Mouse (Mus musculus) heart, postnatal 0 days (tissue): ENCODE measurements at regions not wholly inside any gene's neighbourhood (a gene's known extent, or its start where the extent isn't known, plus 50 kb on each side); places are given as distances from the start of the nearest gene placed in this dataset.

ENCODE experiments used
- ATAC-seq: fragments of 200-750 bp; cut with Nextera tagmentation; 2 replicates; pipeline ENCODE4 v1.8.0; 2017; ENCODE audit warnings: low read depth, moderate number of reproducible peaks, moderate library complexity; ENCODE audit not compliant: insufficient read depth
- DNase-seq: peaks from one replicate; pipeline ENCODE4 v3.0.0-alpha.2; 2016; ENCODE audit warnings: low spot score
- H3K27ac ChIP-seq: fragments of 300-500 bp; sonication (generic); 2 replicates; pipeline ENCODE4 v1.5.1; 2014; ENCODE audit warnings: low read depth, mild to moderate bottlenecking
- H3K27me3 ChIP-seq: fragments of 300-500 bp; sonication (generic); 2 replicates; pipeline ENCODE4 v1.6.1; 2014; ENCODE audit warnings: low read length, mixed read lengths; ENCODE audit not compliant: control insufficient read depth, insufficient read depth
- H3K36me3 ChIP-seq: fragments of 300-500 bp; sonication (generic); replicated peaks from 2 replicates; pipeline ENCODE4 v1.6.1; 2014; ENCODE audit warnings: low read length, mixed read lengths; ENCODE audit not compliant: control insufficient read depth, insufficient read depth
- H3K4me1 ChIP-seq: fragments of 300-500 bp; sonication (generic); 2 replicates; pipeline ENCODE4 v1.6.1; 2014; ENCODE audit warnings: antibody characterized with exemption; ENCODE audit not compliant: control insufficient read depth, insufficient read depth
- H3K4me2 ChIP-seq: fragments of 300-500 bp; sonication (generic); 2 replicates; pipeline ENCODE4 v1.6.1; 2014; ENCODE audit warnings: low read depth, mild to moderate bottlenecking, low read length, moderate library complexity
- H3K4me3 ChIP-seq: fragments of 300-500 bp; sonication (generic); 2 replicates; pipeline ENCODE4 v1.5.1; 2014; ENCODE audit warnings: low read depth, low read length
- H3K9ac ChIP-seq: fragments of 300-500 bp; sonication (generic); replicated peaks from 2 replicates; pipeline ENCODE4 v1.6.1; 2014; ENCODE audit warnings: low read depth, low read length, mixed read lengths
- H3K9me3 ChIP-seq: fragments of 300-500 bp; sonication (generic); replicated peaks from 2 replicates; pipeline ENCODE4 v1.6.1; 2016; ENCODE audit warnings: low read length; ENCODE audit not compliant: control insufficient read depth
- CTCF ChIP-seq: IDR thresholded peaks from 2 replicates; pipeline ENCODE4 v1.5.1; 2016; ENCODE audit warnings: antibody characterized with exemption, control low read depth, low read depth
- EP300 ChIP-seq: IDR thresholded peaks from 2 replicates; pipeline ENCODE4 v1.6.1; 2016; ENCODE audit warnings: antibody characterized with exemption, low read depth
- WGBS: fragments of 180-500 bp; shearing (Covaris S2); extraction: QIAGEN DNeasy Blood & Tissue Kit; methylation state at CpG from one replicate; pipeline ENCODE4 v1.1.7; 2014; 5-methylcytosine and 5-hydroxymethylcytosine counted together

GRCm38 (mm10) chr7:93424717-93425116 lies 345.1 kb downstream of the Fam181b start:
- no peaks in the 10 kb centered on the region for H3K9me3 ChIP-seq
- TF ChIP-seq CTCF (no peak), EP300 (no peak)
- H3K4me1 ChIP-seq, result no peaks in the 10 kb centered on the region
- no peaks in the 10 kb centered on the region for H3K36me3 ChIP-seq
- no peak overlapping the region for H3K4me2 ChIP-seq
- no peak overlapping the region for H3K4me3 ChIP-seq
- no peak overlapping the region for H3K27ac ChIP-seq
- no peak for ATAC-seq
- H3K27me3 ChIP-seq, result no peaks in the 10 kb centered on the region
- peak; percentile 32 for DNase-seq
- no peak overlapping the region for H3K9ac ChIP-seq

- H3K9ac ChIP-seq, result no peak overlapping the region
- H3K4me1 ChIP-seq, result no peaks in the 10 kb centered on the region
- no peak for ATAC-seq
- H3K9me3 ChIP-seq, result no peaks in the 10 kb centered on the region
- DNase-seq, result no peak
- no peaks in the 10 kb centered on the region for H3K27me3 ChIP-seq
- no peaks in the 10 kb centered on the region for H3K36me3 ChIP-seq
- H3K27ac ChIP-seq, result no peak overlapping the region
- no peak overlapping the region for H3K4me2 ChIP-seq
- TF ChIP-seq EP300 (no peak), CTCF (no peak)
- H3K4me3 ChIP-seq, result no peak overlapping the region
Measured at GRCm38 (mm10) chr7:93435034-93435433, 355.4 kb downstream of the Fam181b start.

GRCm38 (mm10) chr7:93454071-93454470 lies 374.4 kb downstream of the Fam181b start:
- H3K4me2 ChIP-seq, result no peak overlapping the region
- no peaks in the 10 kb centered on the region for H3K9me3 ChIP-seq
- H3K4me3 ChIP-seq, result no peak overlapping the region
- DNase-seq, result no peak
- no peaks in the 10 kb centered on the region for H3K36me3 ChIP-seq
- H3K4me1 ChIP-seq, result no peaks in the 10 kb centered on the region
- H3K27me3 ChIP-seq, result no peaks in the 10 kb centered on the region
- no peak overlapping the region for H3K27ac ChIP-seq
- 49% methylated on average over 1 of the region's 1 CpGs for WGBS
- no peak for ATAC-seq
- H3K9ac ChIP-seq, result no peak overlapping the region
- TF ChIP-seq CTCF, result no peak
- TF ChIP-seq EP300, result no peak

- H3K4me1 ChIP-seq, result no peaks in the 10 kb centered on the region
- no peak for TF ChIP-seq CTCF
- no peak for TF ChIP-seq EP300
- no peaks in the 10 kb centered on the region for H3K36me3 ChIP-seq
- DNase-seq (no peak), ATAC-seq (no peak)
- no peak overlapping the region for H3K27ac ChIP-seq
- H3K4me2 ChIP-seq, result no peak overlapping the region
- H3K27me3 ChIP-seq, result no peaks in the 10 kb centered on the region
- H3K9ac ChIP-seq, result no peak overlapping the region
- no peaks in the 10 kb centered on the region for H3K9me3 ChIP-seq
- H3K4me3 ChIP-seq, result no peak overlapping the region
Measured at GRCm38 (mm10) chr7:93463377-93463776, 383.7 kb downstream of the Fam181b start.

- no peak for DNase-seq
- Histone ChIP-seq H3K36me3 (no peaks in the 10 kb centered on the region), H3K4me3 (no peak overlapping the region), H3K9me3 (0 out of 2 replicates have a peak, but pooled peaks cover 7% of the 10 kb centered on the region), H3K9ac (no peak overlapping the region), H3K27me3 (no peaks in the 10 kb centered on the region), H3K4me2 (no peak overlapping the region), H3K27ac (no peak overlapping the region), H3K4me1 (no peaks in the 10 kb centered on the region)
- TF ChIP-seq EP300 (no peak), CTCF (no peak)
- WGBS, result 75% methylated on average over 1 of the region's 1 CpGs
- no peak for ATAC-seq
Measured at GRCm38 (mm10) chr7:93473371-93473770, 393.7 kb downstream of the Fam181b start.

GRCm38 (mm10) chr7:93510636-93511035 lies 431.0 kb downstream of the Fam181b start:
- 51% methylated on average over 2 of the region's 2 CpGs for WGBS

More at GRCm38 (mm10) chr7:93510636-93511035, 431.0 kb downstream of the Fam181b start:
- ATAC-seq (no peak), DNase-seq (no peak)
- no peaks in the 10 kb centered on the region for H3K27me3 ChIP-seq
- no peak overlapping the region for H3K4me2 ChIP-seq
- H3K36me3 ChIP-seq, result no peaks in the 10 kb centered on the region
- no peaks in the 10 kb centered on the region for H3K4me1 ChIP-seq
- TF ChIP-seq EP300 (no peak), CTCF (no peak)
- no peak overlapping the region for H3K27ac ChIP-seq
- no peak overlapping the region for H3K4me3 ChIP-seq
- no peak overlapping the region for H3K9ac ChIP-seq
- peaks cover 5% of the 10 kb centered on the region; the same call in 1 of the 2 replicates for H3K9me3 ChIP-seq
